Mouse (Mus musculus) stomach, postnatal 0 days (tissue): ENCODE results near the gene Tmem129.

Source experiments
- CTCF ChIP-seq: IDR thresholded peaks from 2 replicates; pipeline ENCODE4 v1.5.1; 2016; ENCODE audit warnings: antibody characterized with exemption, low read depth, mild to moderate bottlenecking, moderate library complexity
- EP300 ChIP-seq: optimal IDR thresholded peaks from 2 replicates; pipeline ENCODE3; 2016; ENCODE audit warnings: antibody characterized with exemption

- TF ChIP-seq CTCF (no peak), EP300 (no peak)
These were observed 48.9 kb upstream of the Tmem129 start for GRCm38 (mm10) chr5:33707163-33707562.
